Mouse (Mus musculus) neural tube, embryonic 13.5 days (tissue): ENCODE results near the gene Cenpn. TPM values are rescaled to one million over a fixed set of nuclear protein-coding genes. Genes with fewer than 3 reads are reported as not detected.

ENCODE experiments used
- ATAC-seq: fragments of 200-750 bp; cut with Nextera tagmentation; 2 replicates; pipeline ENCODE4 v1.8.0; 2017; ENCODE audit warnings: low read depth, mild to moderate bottlenecking, moderate TSS enrichment, moderate library complexity
- H3K27ac ChIP-seq: fragments of 300-500 bp; sonication (generic); replicated peaks from 2 replicates; pipeline ENCODE4 v1.5.1; 2015; ENCODE audit warnings: moderate library complexity, mild to moderate bottlenecking, inconsistent platforms
- H3K27me3 ChIP-seq: fragments of 300-500 bp; sonication (generic); 2 replicates; pipeline ENCODE4 v1.6.1; 2015; ENCODE audit warnings: mild to moderate bottlenecking, inconsistent platforms
- H3K36me3 ChIP-seq: fragments of 300-500 bp; sonication (generic); 2 replicates; pipeline ENCODE4 v1.6.1; 2015; ENCODE audit warnings: mild to moderate bottlenecking, inconsistent platforms
- H3K4me1 ChIP-seq: fragments of 300-500 bp; sonication (generic); replicated peaks from 2 replicates; pipeline ENCODE4 v1.6.1; 2015; ENCODE audit warnings: inconsistent platforms
- H3K4me2 ChIP-seq: fragments of 300-500 bp; sonication (generic); 2 replicates; pipeline ENCODE4 v1.6.1; 2015; ENCODE audit warnings: inconsistent platforms, mild to moderate bottlenecking, moderate library complexity
- H3K4me3 ChIP-seq: fragments of 300-500 bp; sonication (generic); 2 replicates; pipeline ENCODE4 v1.5.1; 2015; ENCODE audit warnings: mild to moderate bottlenecking, inconsistent platforms
- H3K9ac ChIP-seq: fragments of 300-500 bp; sonication (generic); 2 replicates; pipeline ENCODE4 v1.6.1; 2015; ENCODE audit warnings: moderate library complexity, mild to moderate bottlenecking, inconsistent platforms
- H3K9me3 ChIP-seq: fragments of 300-500 bp; sonication (generic); 2 replicates; pipeline ENCODE4 v1.6.1; 2016; ENCODE audit warnings: inconsistent platforms
- WGBS: fragments of 180-500 bp; shearing (Covaris S2); methylation state at CpG from one replicate; pipeline ENCODE4 v1.1.7; 2015; 5-methylcytosine and 5-hydroxymethylcytosine counted together
- polyA plus RNA-seq: library from polyadenylated mRNA; unstranded; fragments of >200 nt; fragmentation: Nextera tagmentation; extraction: Ambion mirVana; gene quantifications from 2 replicates; pipeline ENCODE4 v1.2.1, GENCODE M21; 2015

Cenpn gene
- polyA plus RNA-seq, 1 experiment from 2014 or later, result 12.5 TPM

- no peak overlapping the region for H3K27ac ChIP-seq
- peaks cover 14% of the 10 kb centered on the region for H3K4me1 ChIP-seq
- ATAC-seq, result no peak
- no peak overlapping the region for H3K9ac ChIP-seq
- H3K4me2 ChIP-seq, result no peak overlapping the region
- H3K4me3 ChIP-seq, result no peak overlapping the region
- no peaks in the 10 kb centered on the region for H3K27me3 ChIP-seq
- H3K9me3 ChIP-seq, result no peaks in the 10 kb centered on the region
- H3K36me3 ChIP-seq, result 0 out of 2 replicates have a peak, but pooled peaks cover 12% of the 10 kb centered on the region
- WGBS, result 61% methylated on average over 5 of the region's 5 CpGs
Measured at GRCm38 (mm10) chr8:116975606-116976005, 54.1 kb downstream of the Cenpn start.

- Histone ChIP-seq H3K4me2 (peak overlapping the region; percentile 74), H3K27me3 (no peaks in the 10 kb centered on the region), H3K36me3 (peaks cover 13% of the 10 kb centered on the region), H3K27ac (0 out of 2 replicates have a peak overlapping the region, but pooled peaks have one; percentile 74), H3K4me3 (peak overlapping the region; percentile 78), H3K4me1 (peaks cover 14% of the 10 kb centered on the region), H3K9ac (peak overlapping the region; percentile 61), H3K9me3 (no peaks in the 10 kb centered on the region)
- WGBS, result 32% methylated on average over 8 of the region's 8 CpGs
- ATAC-seq, result no peak
Measured at GRCm38 (mm10) chr8:116978052-116978451, 56.5 kb downstream of the Cenpn start.

DNA sequence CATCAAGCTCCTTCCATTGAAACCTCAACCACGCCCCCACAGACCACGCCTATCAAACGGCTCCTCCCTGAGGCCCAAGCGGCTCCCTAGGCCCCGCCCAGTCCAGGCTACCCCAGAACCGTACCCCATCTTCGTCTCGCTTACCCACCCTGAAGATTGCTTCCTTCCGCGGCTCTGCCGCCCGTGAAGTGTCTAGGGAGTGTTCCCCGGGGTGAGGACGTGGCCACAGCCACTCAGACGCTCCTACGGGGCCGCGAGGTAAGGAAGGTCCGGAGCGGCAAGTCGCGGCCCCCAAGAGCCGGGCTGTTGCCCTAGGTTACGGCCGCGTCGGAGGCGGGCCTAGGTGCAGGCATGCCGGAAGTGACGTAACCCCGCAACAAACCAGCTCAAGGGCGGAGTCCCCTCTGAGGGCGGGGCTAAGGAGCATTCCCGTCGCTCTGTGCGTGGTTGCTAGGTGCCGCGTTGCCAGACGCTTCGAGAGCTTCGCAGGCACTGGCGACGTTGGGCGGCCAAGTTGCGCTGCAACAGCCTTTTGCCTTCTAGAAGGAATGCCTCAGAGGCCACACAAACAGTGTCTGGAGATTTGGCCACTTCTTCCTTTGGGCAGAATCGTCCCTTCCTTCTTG lies 57.2 kb downstream of the Cenpn start, which contains the start of gene 1700030J22Rik:
Gene 1700030J22Rik (minus strand): TSS at position 329 of the 626 bp plus-strand sequence.
- under 1% methylated on average over 46 of the region's 46 CpGs for WGBS
- H3K9me3 ChIP-seq, result no peaks in the 10 kb centered on the region
- H3K36me3 ChIP-seq, result peaks cover 20% of the 10 kb centered on the region
- peak within 1 kb of the TSS; percentile 78 for H3K4me3 ChIP-seq
- H3K9ac ChIP-seq, result peak within 1 kb of the TSS; percentile 61
- H3K27me3 ChIP-seq, result no peaks in the 10 kb centered on the region
- peak within 1 kb of the TSS; percentile 74 for H3K27ac ChIP-seq
- H3K4me2 ChIP-seq, result peak within 1 kb of the TSS; percentile 74
- peaks cover 14% of the 10 kb centered on the region for H3K4me1 ChIP-seq
- peak; percentile 99 for ATAC-seq

GRCm38 (mm10) chr8:116980117-116980516 lies 58.6 kb downstream of the Cenpn start:
- Histone ChIP-seq H3K4me3 (no peak overlapping the region), H3K36me3 (peaks cover 27% of the 10 kb centered on the region), H3K9ac (no peak overlapping the region), H3K27me3 (no peaks in the 10 kb centered on the region), H3K4me2 (no peak overlapping the region), H3K4me1 (peaks cover 14% of the 10 kb centered on the region), H3K9me3 (no peaks in the 10 kb centered on the region), H3K27ac (no peak overlapping the region)
- ATAC-seq, result no peak
- 21% methylated on average over 4 of the region's 4 CpGs for WGBS

DNA sequence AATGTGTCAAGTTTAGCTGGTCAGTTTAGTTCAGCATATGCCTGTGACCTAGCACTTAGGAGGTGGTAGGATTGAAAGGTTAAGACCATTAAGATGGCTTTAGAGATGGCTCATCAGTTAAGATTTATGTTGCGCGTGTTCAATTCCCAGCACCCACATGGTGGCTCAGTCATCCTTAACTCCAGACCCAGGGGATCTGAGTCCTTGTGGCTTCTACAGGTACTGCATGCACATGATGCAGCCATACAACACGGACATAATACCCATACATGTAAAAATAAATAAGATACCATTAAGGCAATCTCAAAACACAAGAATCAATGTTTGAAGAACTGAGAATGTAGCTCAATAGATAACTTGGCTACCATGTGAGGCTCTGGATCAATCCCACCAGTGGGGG lies 68.3 kb downstream of the Cenpn start:
- Histone ChIP-seq H3K9ac (no peak overlapping the region), H3K4me1 (peaks cover 18% of the 10 kb centered on the region), H3K4me3 (no peak overlapping the region), H3K27me3 (no peaks in the 10 kb centered on the region), H3K36me3 (peaks cover 13% of the 10 kb centered on the region; the same call in 1 of the 2 replicates), H3K9me3 (no peaks in the 10 kb centered on the region), H3K4me2 (no peak overlapping the region), H3K27ac (no peak overlapping the region)
- no peak for ATAC-seq
- 93% methylated on average over 3 of the region's 3 CpGs for WGBS

Other genes starting within 250 kb of the Cenpn start
- gene Cdyl2, start 188.7 kb upstream of the Cenpn start, polyA plus RNA-seq, result 9.2 and 9.7 TPM in 2 replicates
- 40.9 and 46.8 TPM in 2 replicates for gene Cmc2, start 275 bp upstream of the Cenpn start, polyA plus RNA-seq
- 20.6 and 21.4 TPM in 2 replicates for gene Atmin, start 21.7 kb downstream of the Cenpn start, polyA plus RNA-seq
- 4.9 and 6.5 TPM in 2 replicates for gene 1700030J22Rik, start 57.2 kb downstream of the Cenpn start, polyA plus RNA-seq
- gene Gcsh, start 71.8 kb downstream of the Cenpn start, polyA plus RNA-seq, result 111 and 114 TPM in 2 replicates
- 0.10 TPM in 1 of 2 replicates, not detected in the other for gene Pkd1l2, start 160.7 kb downstream of the Cenpn start, polyA plus RNA-seq
- gene Bco1, start 174.1 kb downstream of the Cenpn start, polyA plus RNA-seq, result 0.29 and 0.54 TPM in 2 replicates
- 2.4 and 2.6 TPM in 2 replicates for gene Gan, start 236.4 kb downstream of the Cenpn start, polyA plus RNA-seq